Mouse (Mus musculus): Measurements from ENCODE around the gene Slc22a5. TPM values are rescaled to one million over a fixed set of nuclear protein-coding genes. Genes with fewer than 3 reads are reported as not detected.

Gene Slc22a5
- polyA plus RNA-seq, 1 experiment from 2014 or later = 9.4 TPM

GRCm38 (mm10) chr11:53904534-53904925 lies 13.1 kb upstream of the Slc22a5 start:
- Histone ChIP-seq H3K9me3 (replicated peaks; ENCODE audit: control insufficient read depth, low read length) (no peaks in the 10 kb centered on the region), H3K27me3 (ENCODE audit: control insufficient read depth, insufficient read depth, low read length) (no peaks in the 10 kb centered on the region), H3K4me3 (replicated peaks; ENCODE audit: low read length) (no peak overlapping the region), H3K27ac (ENCODE audit: low read length) (0 out of 2 replicates have a peak overlapping the region, but pooled peaks have one; percentile 29), H3K9ac (ENCODE audit: low read length) (no peak overlapping the region), H3K4me1 (ENCODE audit: control insufficient read depth, insufficient read depth, low read length) (peaks cover 7% of the 10 kb centered on the region; the same call in 1 of the 2 replicates), H3K4me2 (ENCODE audit: low read depth, low read length) (peak overlapping the region; percentile 19), H3K36me3 (ENCODE audit: control insufficient read depth, insufficient read depth, low read length) (no peaks in the 10 kb centered on the region)
- ATAC-seq (ENCODE audit: insufficient read depth, low FRiP score) = no peak
- WGBS = 48% methylated on average over 9 of the region's 9 CpGs

DNA sequence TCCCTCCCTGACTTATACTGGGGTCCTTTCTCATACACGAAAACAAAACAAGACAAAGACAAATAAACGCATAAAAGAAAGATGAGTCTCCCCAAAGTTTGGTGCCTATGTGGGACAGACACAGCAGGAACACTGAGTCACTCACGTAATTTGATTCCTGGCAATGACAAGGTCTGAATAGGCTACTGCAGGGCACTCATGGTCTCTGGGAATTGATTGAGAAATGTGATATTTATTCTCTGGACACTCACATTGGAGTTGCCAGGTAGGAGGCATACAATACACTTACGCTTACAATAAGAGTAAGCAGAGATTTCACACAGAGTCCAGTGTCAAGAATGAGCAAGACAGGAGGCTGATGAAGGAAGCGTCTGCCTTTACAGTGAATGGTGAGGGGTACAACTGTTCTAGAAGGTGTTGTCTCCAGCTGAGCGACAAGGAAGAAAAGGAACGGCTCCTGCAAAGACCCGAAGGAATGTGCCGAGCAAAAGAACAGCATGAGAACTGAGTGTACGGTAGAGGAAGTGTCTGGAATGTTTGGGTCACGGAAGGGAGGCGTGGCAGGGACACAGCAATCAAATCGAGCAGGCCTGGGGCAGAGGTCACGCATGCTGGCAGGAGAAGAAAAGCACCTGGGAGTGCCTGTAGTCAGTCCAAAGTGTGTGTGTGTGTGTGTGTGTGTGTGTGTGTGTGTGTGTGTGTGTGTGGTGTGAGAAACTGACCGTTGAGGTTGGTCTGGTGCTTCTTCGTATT lies 12.5 kb upstream of the Slc22a5 start:
- Histone ChIP-seq H3K4me1 (ENCODE audit: control insufficient read depth, insufficient read depth, low read length) (peaks cover 7% of the 10 kb centered on the region; the same call in 1 of the 2 replicates), H3K4me2 (ENCODE audit: low read depth, low read length) (peak overlapping the region; percentile 19), H3K27me3 (ENCODE audit: control insufficient read depth, insufficient read depth, low read length) (no peaks in the 10 kb centered on the region), H3K9me3 (replicated peaks; ENCODE audit: control insufficient read depth, low read length) (no peaks in the 10 kb centered on the region), H3K4me3 (replicated peaks; ENCODE audit: low read length) (no peak overlapping the region), H3K9ac (ENCODE audit: low read length) (no peak overlapping the region), H3K27ac (ENCODE audit: low read length) (peak overlapping the region; percentile 44; the same call in 1 of the 2 replicates), H3K36me3 (ENCODE audit: control insufficient read depth, insufficient read depth, low read length) (no peaks in the 10 kb centered on the region)
- peak; percentile 88 for ATAC-seq (ENCODE audit: insufficient read depth, low FRiP score)
- 24% methylated on average over 16 of the region's 16 CpGs for WGBS

DNA sequence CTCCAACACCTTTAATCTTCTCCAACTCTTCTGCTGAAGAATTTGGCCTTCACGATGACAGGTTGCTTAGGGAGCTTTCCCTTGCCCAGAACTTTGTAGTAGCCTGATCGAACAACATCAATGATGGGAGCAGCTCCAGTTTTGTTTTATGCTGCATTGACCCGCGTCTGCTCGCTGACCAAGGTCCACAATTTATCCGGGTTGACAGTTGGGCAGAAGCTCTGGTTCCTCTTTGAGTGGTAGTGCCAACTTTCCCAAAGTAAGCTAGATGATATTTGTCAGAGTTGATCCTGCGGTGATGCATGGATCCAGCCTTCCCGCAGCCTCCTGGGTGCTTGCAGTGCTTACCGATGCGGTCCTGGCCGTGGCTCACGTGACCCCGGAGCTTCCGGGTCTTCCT lies 11.3 kb upstream of the Slc22a5 start:
- no peak for ATAC-seq (ENCODE audit: insufficient read depth, low FRiP score)
- no peak overlapping the region for H3K4me2 ChIP-seq (ENCODE audit: low read depth, low read length)
- H3K27ac ChIP-seq (ENCODE audit: low read length) = no peak overlapping the region
- WGBS = 90% methylated on average over 14 of the region's 14 CpGs
- peaks cover 7% of the 10 kb centered on the region; the same call in 1 of the 2 replicates for H3K4me1 ChIP-seq (ENCODE audit: control insufficient read depth, insufficient read depth, low read length)
- H3K27me3 ChIP-seq (ENCODE audit: control insufficient read depth, insufficient read depth, low read length) = no peaks in the 10 kb centered on the region
- no peak overlapping the region for H3K4me3 ChIP-seq (replicated peaks; ENCODE audit: low read length)
- no peaks in the 10 kb centered on the region for H3K9me3 ChIP-seq (replicated peaks; ENCODE audit: control insufficient read depth, low read length)
- no peaks in the 10 kb centered on the region for H3K36me3 ChIP-seq (ENCODE audit: control insufficient read depth, insufficient read depth, low read length)
- no peak overlapping the region for H3K9ac ChIP-seq (ENCODE audit: low read length)

GRCm38 (mm10) chr11:53900991-53901390 lies 9.5 kb upstream of the Slc22a5 start:
- H3K4me3 ChIP-seq (replicated peaks; ENCODE audit: low read length) = no peak overlapping the region
- H3K9ac ChIP-seq (ENCODE audit: low read length) = no peak overlapping the region
- ATAC-seq (ENCODE audit: insufficient read depth, low FRiP score) = no peak
- no peak overlapping the region for H3K27ac ChIP-seq (ENCODE audit: low read length)
- H3K4me1 ChIP-seq (ENCODE audit: control insufficient read depth, insufficient read depth, low read length) = peaks cover 7% of the 10 kb centered on the region; the same call in 1 of the 2 replicates
- H3K36me3 ChIP-seq (ENCODE audit: control insufficient read depth, insufficient read depth, low read length) = no peaks in the 10 kb centered on the region
- no peaks in the 10 kb centered on the region for H3K9me3 ChIP-seq (replicated peaks; ENCODE audit: control insufficient read depth, low read length)
- H3K4me2 ChIP-seq (ENCODE audit: low read depth, low read length) = no peak overlapping the region
- 24% methylated on average over 1 of the region's 1 CpGs for WGBS
- no peaks in the 10 kb centered on the region for H3K27me3 ChIP-seq (ENCODE audit: control insufficient read depth, insufficient read depth, low read length)

DNA sequence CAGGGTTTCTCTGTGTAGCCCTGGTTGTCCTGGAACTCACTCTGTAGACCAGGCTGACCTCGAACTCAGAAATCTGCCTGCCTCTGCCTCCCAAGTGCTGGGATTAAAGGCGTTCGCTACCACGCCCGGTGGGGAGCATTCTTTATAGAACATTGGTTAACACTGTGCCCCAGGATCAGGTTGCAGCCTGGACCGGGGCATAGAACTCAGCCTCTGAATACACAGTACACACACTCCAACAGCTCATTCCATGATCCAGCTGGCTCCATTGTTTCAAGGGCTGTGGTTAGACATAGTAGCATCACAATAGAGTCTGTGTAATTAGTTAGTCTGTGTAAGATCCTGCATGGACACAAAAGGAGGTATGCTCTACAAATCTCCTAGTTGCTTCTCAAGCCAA lies 8.5 kb upstream of the Slc22a5 start:
- ATAC-seq (ENCODE audit: insufficient read depth, low FRiP score) = no peak
- Histone ChIP-seq H3K9ac (ENCODE audit: low read length) (no peak overlapping the region), H3K4me2 (ENCODE audit: low read depth, low read length) (no peak overlapping the region), H3K27ac (ENCODE audit: low read length) (no peak overlapping the region), H3K27me3 (ENCODE audit: control insufficient read depth, insufficient read depth, low read length) (no peaks in the 10 kb centered on the region), H3K36me3 (ENCODE audit: control insufficient read depth, insufficient read depth, low read length) (no peaks in the 10 kb centered on the region), H3K4me1 (ENCODE audit: control insufficient read depth, insufficient read depth, low read length) (peaks cover 7% of the 10 kb centered on the region; the same call in 1 of the 2 replicates), H3K4me3 (replicated peaks; ENCODE audit: low read length) (no peak overlapping the region), H3K9me3 (replicated peaks; ENCODE audit: control insufficient read depth, low read length) (no peaks in the 10 kb centered on the region)
- WGBS = 90% methylated on average over 6 of the region's 6 CpGs

- H3K36me3 ChIP-seq (ENCODE audit: control insufficient read depth, insufficient read depth, low read length) = no peaks in the 10 kb centered on the region
- no peaks in the 10 kb centered on the region for H3K27me3 ChIP-seq (ENCODE audit: control insufficient read depth, insufficient read depth, low read length)
- no peak overlapping the region for H3K4me3 ChIP-seq (replicated peaks; ENCODE audit: low read length)
- H3K4me1 ChIP-seq (ENCODE audit: control insufficient read depth, insufficient read depth, low read length) = peaks cover 1% of the 10 kb centered on the region; the same call in 1 of the 2 replicates
- no peak overlapping the region for H3K9ac ChIP-seq (ENCODE audit: low read length)
- no peak for ATAC-seq (ENCODE audit: insufficient read depth, low FRiP score)
- H3K27ac ChIP-seq (ENCODE audit: low read length) = no peak overlapping the region
- no peak overlapping the region for H3K4me2 ChIP-seq (ENCODE audit: low read depth, low read length)
- no peaks in the 10 kb centered on the region for H3K9me3 ChIP-seq (replicated peaks; ENCODE audit: control insufficient read depth, low read length)
- WGBS = 53% methylated on average over 3 of the region's 3 CpGs
Observed at GRCm38 (mm10) chr11:53899004-53899403, 7.5 kb upstream of the Slc22a5 start.

DNA sequence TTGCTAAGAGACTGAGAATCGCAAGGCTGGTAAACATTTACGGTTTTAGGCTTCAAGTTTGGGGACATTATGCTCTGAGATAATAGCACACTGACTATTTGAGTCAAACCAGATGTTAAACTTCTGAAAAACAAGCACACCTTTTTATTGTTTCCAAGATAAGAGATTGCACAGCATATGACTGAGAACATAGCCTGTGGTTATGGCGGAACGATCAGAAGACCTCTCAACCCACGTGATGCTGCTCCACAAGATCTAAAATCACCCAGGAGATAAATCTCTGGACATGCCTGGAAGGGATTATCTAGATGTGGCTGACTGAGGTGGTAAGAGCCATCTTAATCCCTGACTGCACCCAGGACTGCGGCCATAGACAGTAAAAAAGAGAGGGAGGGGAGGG lies 5.5 kb upstream of the Slc22a5 start:
- 61% methylated on average over 6 of the region's 6 CpGs for WGBS
- H3K27me3 ChIP-seq (ENCODE audit: control insufficient read depth, insufficient read depth, low read length) = no peaks in the 10 kb centered on the region
- H3K4me1 ChIP-seq (ENCODE audit: control insufficient read depth, insufficient read depth, low read length) = peaks cover 3% of the 10 kb centered on the region; the same call in 1 of the 2 replicates
- H3K9ac ChIP-seq (ENCODE audit: low read length) = no peak overlapping the region
- no peak overlapping the region for H3K4me2 ChIP-seq (ENCODE audit: low read depth, low read length)
- H3K27ac ChIP-seq (ENCODE audit: low read length) = no peak overlapping the region
- H3K9me3 ChIP-seq (replicated peaks; ENCODE audit: control insufficient read depth, low read length) = no peaks in the 10 kb centered on the region
- H3K4me3 ChIP-seq (replicated peaks; ENCODE audit: low read length) = no peak overlapping the region
- no peaks in the 10 kb centered on the region for H3K36me3 ChIP-seq (ENCODE audit: control insufficient read depth, insufficient read depth, low read length)
- ATAC-seq (ENCODE audit: insufficient read depth, low FRiP score) = no peak

GRCm38 (mm10) chr11:53893451-53893850 lies 2.0 kb upstream of the Slc22a5 start:
- H3K4me2 ChIP-seq (ENCODE audit: low read depth, low read length) = no peak overlapping the region
- 48% methylated on average over 2 of the region's 2 CpGs for WGBS
- no peak for ATAC-seq (ENCODE audit: insufficient read depth, low FRiP score)

GRCm38 (mm10) chr11:53892716-53893416 lies 1.4 kb upstream of the Slc22a5 start:
- Histone ChIP-seq H3K36me3 (ENCODE audit: control insufficient read depth, insufficient read depth, low read length) (no peaks in the 10 kb centered on the region), H3K4me2 (ENCODE audit: low read depth, low read length) (no peak overlapping the region), H3K9me3 (replicated peaks; ENCODE audit: control insufficient read depth, low read length) (no peaks in the 10 kb centered on the region), H3K4me1 (ENCODE audit: control insufficient read depth, insufficient read depth, low read length) (peaks cover 27% of the 10 kb centered on the region), H3K4me3 (replicated peaks; ENCODE audit: low read length) (no peak overlapping the region), H3K27me3 (ENCODE audit: control insufficient read depth, insufficient read depth, low read length) (no peaks in the 10 kb centered on the region), H3K27ac (ENCODE audit: low read length) (peak overlapping the region; percentile 66), H3K9ac (ENCODE audit: low read length) (no peak overlapping the region)
- no peak for ATAC-seq (ENCODE audit: insufficient read depth, low FRiP score)
- WGBS = 46% methylated on average over 9 of the region's 9 CpGs

More at GRCm38 (mm10) chr11:53893451-53893850, 2.0 kb upstream of the Slc22a5 start:
- Histone ChIP-seq H3K9me3 (replicated peaks; ENCODE audit: control insufficient read depth, low read length) (no peaks in the 10 kb centered on the region), H3K36me3 (ENCODE audit: control insufficient read depth, insufficient read depth, low read length) (no peaks in the 10 kb centered on the region), H3K4me3 (replicated peaks; ENCODE audit: low read length) (no peak overlapping the region), H3K27me3 (ENCODE audit: control insufficient read depth, insufficient read depth, low read length) (no peaks in the 10 kb centered on the region), H3K27ac (ENCODE audit: low read length) (peak overlapping the region; percentile 66; the same call in 1 of the 2 replicates), H3K4me1 (ENCODE audit: control insufficient read depth, insufficient read depth, low read length) (peaks cover 25% of the 10 kb centered on the region), H3K9ac (ENCODE audit: low read length) (no peak overlapping the region)

All from stomach, embryonic 16.5 days (tissue).